Comparison of ENCODE assay signal across 8 mouse cellular contexts in the genomic region with DNA sequence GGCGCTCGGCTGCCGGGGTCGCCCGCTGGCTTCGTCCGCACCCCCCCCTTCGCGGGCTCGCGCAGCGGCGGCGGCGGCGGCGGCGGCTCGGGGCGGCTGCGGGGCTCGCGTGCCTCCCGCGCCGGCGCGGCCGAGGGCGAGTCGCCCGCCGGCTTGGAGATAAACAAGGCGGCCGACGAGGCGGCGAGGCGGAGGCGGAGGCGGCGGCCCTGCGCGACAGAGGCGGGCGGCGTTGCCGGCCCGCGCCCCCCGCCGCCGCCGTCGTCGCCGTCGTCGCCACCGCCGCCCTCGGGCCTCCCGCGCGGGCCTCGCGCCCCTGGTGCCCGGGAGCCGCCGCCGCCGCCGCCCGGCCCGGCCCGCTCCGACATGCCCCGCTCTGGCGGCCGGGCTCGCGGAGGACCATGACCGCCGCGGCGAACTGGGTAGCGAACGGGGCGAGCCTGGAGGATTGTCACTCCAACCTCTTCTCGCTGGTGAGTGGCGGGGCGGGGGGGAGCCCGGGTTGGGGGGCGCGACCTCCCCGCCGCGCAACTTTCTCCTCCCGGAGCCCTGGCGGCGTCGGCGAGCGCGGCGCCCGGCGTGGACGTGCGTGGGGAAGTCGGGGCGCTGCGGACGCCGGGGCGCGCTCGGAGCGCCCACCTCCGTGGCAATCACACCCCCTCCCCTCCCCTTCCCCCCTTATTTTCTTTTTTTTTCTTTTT. TPM values are rescaled to one million over a fixed set of nuclear protein-coding genes. Genes with fewer than 3 reads are reported as not detected.
A peak's percentile ranks its signal among the peaks of the same experiment; 100 is the strongest.
DNase-seq lines count a peak whose midpoint lies in the region; ATAC-seq and TF ChIP-seq lines count a peak whose summit lies in the region.

A gene (plus strand): TSS at position 295 of the 701 bp plus-strand sequence.

- no peak for TF ChIP-seq CTCF in E14TG2a.4 (conservative IDR thresholded peaks at IDR 0.05; ENCODE audit: low read length)
- no peak for TF ChIP-seq CTCF in olfactory bulb, adult 2 months (IDR thresholded peaks at IDR 0.05; ENCODE audit: insufficient read depth, low read depth, low read length)

- peak; percentile 85 for DNase-seq in forebrain, embryonic 11.5 days (ENCODE audit: low spot score)
- DNase-seq in heart, postnatal 10 days: peak; percentile 81 to 84
- peak; percentile 85 to 90 for DNase-seq in kidney, postnatal 4 days
- DNase-seq in thymus, postnatal 14 days: peak; percentile 84

- under 1% methylated on average over 40 of the region's 120 CpGs for WGBS in forebrain, embryonic 11.5 days
- WGBS in lung, embryonic 15.5 days: 0% methylated on average over 53 of the region's 120 CpGs
- 6% methylated on average over 108 of the region's 120 CpGs for WGBS in olfactory bulb, adult 2 months

- H3K4me1 ChIP-seq in E14TG2a.4 (replicated peaks; ENCODE audit: low read depth, low read length): peaks cover 62% of the 10 kb centered on the region
- H3K4me1 ChIP-seq in brown adipose tissue, adult 24 weeks (ENCODE audit: control insufficient read depth, insufficient read depth, insufficient read length, low read length): peaks cover 16% of the 10 kb centered on the region
- peaks cover 12% of the 10 kb centered on the region; the same call in 1 of the 2 replicates for H3K4me1 ChIP-seq in forebrain, embryonic 11.5 days (replicated peaks; ENCODE audit: control insufficient read depth, insufficient read depth, low read length)
- peaks cover 35% of the 10 kb centered on the region for H3K4me1 ChIP-seq in lung, embryonic 15.5 days
- H3K4me1 ChIP-seq in olfactory bulb, adult 2 months (ENCODE audit: control insufficient read depth, insufficient read depth, low read length): peaks cover 4% of the 10 kb centered on the region

- peaks cover 16% of the 10 kb centered on the region for H3K27me3 ChIP-seq in E14TG2a.4 (ENCODE audit: insufficient read depth, low read length)
- no peaks in the 10 kb centered on the region for H3K27me3 ChIP-seq in forebrain, embryonic 11.5 days (ENCODE audit: control insufficient read depth, insufficient read depth, low read length)
- H3K27me3 ChIP-seq in lung, embryonic 15.5 days: peaks cover 20% of the 10 kb centered on the region; the same call in 1 of the 2 replicates

- H3K36me3 ChIP-seq in E14TG2a.4 (ENCODE audit: insufficient read depth, low read length): no peaks in the 10 kb centered on the region; the same call in 1 of the 2 replicates
- no peaks in the 10 kb centered on the region for H3K36me3 ChIP-seq in forebrain, embryonic 11.5 days (ENCODE audit: control insufficient read depth, insufficient read depth, low read length)
- H3K36me3 ChIP-seq in lung, embryonic 15.5 days: no peaks in the 10 kb centered on the region

- peak within 1 kb of the TSS; percentile 97 for H3K9ac ChIP-seq in forebrain, embryonic 11.5 days (ENCODE audit: low read length)
- peak within 1 kb of the TSS; percentile 92 for H3K9ac ChIP-seq in lung, embryonic 15.5 days

- intact Hi-C loops in heart, postnatal 10 days (cut with DNase I): loop anchor here (5.0 to 10.0 kb wide), 4 partner anchors 78 to 1114 kb away; a partner anchor contains a TSS

- no peak for TF ChIP-seq POLR2A in olfactory bulb, adult 2 months (IDR thresholded peaks at IDR 0.05; ENCODE audit: insufficient read depth, low read depth, low read length)

- ATAC-seq in forebrain, embryonic 11.5 days (replicated peaks; ENCODE audit: low FRiP score): peak; percentile 14; the same call in 1 of the 2 replicates
- peak; percentile 75; the same call in 1 of the 2 replicates for ATAC-seq in lung, embryonic 15.5 days (ENCODE audit: borderline replicate concordance, extremely low read depth, low FRiP score, low TSS enrichment)

- peak within 1 kb of the TSS; percentile 78 for H3K4me2 ChIP-seq in forebrain, embryonic 11.5 days (ENCODE audit: low read depth, low read length, severe bottlenecking)
- H3K4me2 ChIP-seq in lung, embryonic 15.5 days: peak within 1 kb of the TSS; percentile 87

- H3K27ac ChIP-seq in brown adipose tissue, adult 24 weeks (replicated peaks; ENCODE audit: low read depth, low read length): peak within 1 kb of the TSS; percentile 80
- peak within 1 kb of the TSS; percentile 91 for H3K27ac ChIP-seq in forebrain, embryonic 11.5 days (ENCODE audit: low read depth, low read length)
- peak within 1 kb of the TSS; percentile 92 for H3K27ac ChIP-seq in lung, embryonic 15.5 days
- H3K27ac ChIP-seq in olfactory bulb, adult 2 months (ENCODE audit: insufficient read depth, low read depth, low read length): peak within 1 kb of the TSS; percentile 71

- no peaks in the 10 kb centered on the region for H3K9me3 ChIP-seq in E14TG2a.4 (ENCODE audit: low read length)
- no peaks in the 10 kb centered on the region for H3K9me3 ChIP-seq in forebrain, embryonic 11.5 days (ENCODE audit: control insufficient read depth, low read length)
- no peaks in the 10 kb centered on the region for H3K9me3 ChIP-seq in lung, embryonic 15.5 days

- H3K4me3 ChIP-seq in E14TG2a.4 (replicated peaks; ENCODE audit: low read length): peak within 1 kb of the TSS; percentile 87
- peak within 1 kb of the TSS; percentile 89 for H3K4me3 ChIP-seq in brown adipose tissue, adult 24 weeks (ENCODE audit: insufficient read depth, low read depth, low read length)
- H3K4me3 ChIP-seq in forebrain, embryonic 11.5 days (ENCODE audit: low read depth, low read length): peak within 1 kb of the TSS; percentile 85
- H3K4me3 ChIP-seq in lung, embryonic 15.5 days: peak within 1 kb of the TSS; percentile 88
- H3K4me3 ChIP-seq in olfactory bulb, adult 2 months (ENCODE audit: insufficient read depth, low read depth, low read length): peak within 1 kb of the TSS; percentile 97

RNA-seq across cellular contexts. Expression of the gene that starts here (rescaled TPM):
- 11.4 and 13.3 TPM in 2 replicates for polyA plus RNA-seq in brown adipose tissue, adult 24 weeks (2012; ENCODE audit: insufficient read depth, insufficient read length, missing spikeins)
- 15.1 and 15.5 TPM in 2 replicates for polyA plus RNA-seq in forebrain, embryonic 11.5 days (2014; fragmentation: Nextera tagmentation; extraction: Ambion mirVana)
- total RNA-seq in heart, postnatal 10 days (2021): 10 to 100 TPM; 33.8 to 41.6 TPM
- polyA plus RNA-seq in lung, embryonic 15.5 days (2015; fragmentation: Nextera tagmentation; extraction: Ambion mirVana): 9.1 and 9.3 TPM in 2 replicates
- polyA plus RNA-seq in olfactory bulb, adult 2 months (2012; ENCODE audit: insufficient read depth, insufficient read length, low replicate concordance, missing spikeins): not detected in 2 replicates

Comparison
In these comparisons a context has a peak if more than half of its experiments do, and no peak if none do; other contexts are left out.
1. Peak in every context shown above with its lines: DNase-seq, ATAC-seq, H3K4me3 ChIP-seq and H3K27ac ChIP-seq.